Mouse (Mus musculus): Measurements from ENCODE around the gene Ccdc153. TPM values are rescaled to one million over a fixed set of nuclear protein-coding genes. Genes with fewer than 3 reads are reported as not detected.
A peak's percentile ranks its signal among the peaks of the same experiment; 100 is the strongest.

Gene Ccdc153
- polyA plus RNA-seq, 2 experiments, result not detected

GRCm38 (mm10) chr9:44261388-44261787, 20.9 kb downstream of the Ccdc153 start:
- H3K9me3 ChIP-seq (ENCODE audit: control insufficient read depth, low read length), result no peaks in the 10 kb centered on the region
- no peaks in the 10 kb centered on the region for H3K36me3 ChIP-seq (replicated peaks; ENCODE audit: control insufficient read depth, insufficient read depth, low read depth)
- no peak overlapping the region for H3K27ac ChIP-seq
- H3K4me1 ChIP-seq (replicated peaks; ENCODE audit: control insufficient read depth in 2 of 2, insufficient read depth in 2 of 2, low read length in 1 of 2), result 0 out of 4 replicates have a peak, but pooled peaks cover 0 to 3% of the 10 kb centered on the region in 2 experiments
- H3K4me3 ChIP-seq (ENCODE audit: insufficient read depth in 1 of 2, low read depth in 2 of 2, low read length in 2 of 2), result no peak overlapping the region
- no peak overlapping the region for H3K9ac ChIP-seq (replicated peaks)
- 70% methylated on average over 14 of the region's 14 CpGs for WGBS (ENCODE audit: insufficient replicate concordance)
- no peak for TF ChIP-seq EP300 (IDR thresholded peaks at IDR 0.05; ENCODE audit: low read depth)
- TF ChIP-seq CTCF (IDR thresholded peaks at IDR 0.05; ENCODE audit: low read depth), result no peak
- DNase-seq (ENCODE audit: low read depth in 3 of 3, low spot score in 3 of 3) (no peak), ATAC-seq (ENCODE audit: insufficient read depth) (no peak)
- no peaks in the 10 kb centered on the region for H3K27me3 ChIP-seq (ENCODE audit: control insufficient read depth, insufficient read depth, low read length)
- H3K4me2 ChIP-seq (ENCODE audit: low read depth), result no peak overlapping the region

- Histone ChIP-seq H3K27ac (no peak overlapping the region), H3K9me3 (ENCODE audit: control insufficient read depth, low read length) (no peaks in the 10 kb centered on the region), H3K36me3 (replicated peaks; ENCODE audit: control insufficient read depth, insufficient read depth, low read depth) (no peaks in the 10 kb centered on the region), H3K4me1 (replicated peaks; ENCODE audit: control insufficient read depth in 2 of 2, insufficient read depth in 2 of 2, low read length in 1 of 2) (peaks cover 3 to 18% of the 10 kb centered on the region in 2 experiments; a peak in 2 of 4 replicates), H3K9ac (replicated peaks) (no peak overlapping the region), H3K4me3 (ENCODE audit: insufficient read depth in 1 of 2, low read depth in 2 of 2, low read length in 2 of 2) (no peak overlapping the region), H3K4me2 (ENCODE audit: low read depth) (no peak overlapping the region; the same call in 1 of the 2 replicates), H3K27me3 (ENCODE audit: control insufficient read depth, insufficient read depth, low read length) (no peaks in the 10 kb centered on the region)
- 62% methylated on average over 8 of the region's 8 CpGs for WGBS (ENCODE audit: insufficient replicate concordance)
- ATAC-seq (ENCODE audit: insufficient read depth) (no peak), DNase-seq (ENCODE audit: low read depth in 3 of 3, low spot score in 3 of 3) (no peak)
- TF ChIP-seq CTCF (IDR thresholded peaks at IDR 0.05; ENCODE audit: low read depth) (no peak), EP300 (IDR thresholded peaks at IDR 0.05; ENCODE audit: low read depth) (no peak)
These were observed 26.2 kb downstream of the Ccdc153 start for GRCm38 (mm10) chr9:44266478-44267226.

GRCm38 (mm10) chr9:44267319-44268026, 27.0 kb downstream of the Ccdc153 start:
- Histone ChIP-seq H3K27ac (peak overlapping the region; percentile 3; the same call in 1 of the 2 replicates), H3K4me1 (replicated peaks; ENCODE audit: control insufficient read depth in 2 of 2, insufficient read depth in 2 of 2, low read length in 1 of 2) (peaks cover 3 to 18% of the 10 kb centered on the region in 2 experiments; a peak in 2 of 4 replicates), H3K36me3 (replicated peaks; ENCODE audit: control insufficient read depth, insufficient read depth, low read depth) (no peaks in the 10 kb centered on the region), H3K9ac (replicated peaks) (peak overlapping the region; percentile 75), H3K4me2 (ENCODE audit: low read depth) (peak overlapping the region; percentile 72), H3K9me3 (ENCODE audit: control insufficient read depth, low read length) (no peaks in the 10 kb centered on the region), H3K27me3 (ENCODE audit: control insufficient read depth, insufficient read depth, low read length) (no peaks in the 10 kb centered on the region), H3K4me3 (ENCODE audit: insufficient read depth in 1 of 2, low read depth in 2 of 2, low read length in 2 of 2) (peak overlapping the region; percentile 45 to 59)
- no peak for DNase-seq (ENCODE audit: low read depth in 3 of 3, low spot score in 3 of 3)
- no peak for ATAC-seq (ENCODE audit: insufficient read depth)
- peak; percentile 41 for TF ChIP-seq CTCF (IDR thresholded peaks at IDR 0.05; ENCODE audit: low read depth)
- TF ChIP-seq EP300 (IDR thresholded peaks at IDR 0.05; ENCODE audit: low read depth), result no peak
- 9% methylated on average over 23 of the region's 23 CpGs for WGBS (ENCODE audit: insufficient replicate concordance)

GRCm38 (mm10) chr9:44268027-44268360, 27.5 kb downstream of the Ccdc153 start:
- Histone ChIP-seq H3K4me2 (ENCODE audit: low read depth) (peak overlapping the region; percentile 72), H3K9me3 (ENCODE audit: control insufficient read depth, low read length) (no peaks in the 10 kb centered on the region), H3K27ac (peak overlapping the region; percentile 3; the same call in 1 of the 2 replicates), H3K36me3 (replicated peaks; ENCODE audit: control insufficient read depth, insufficient read depth, low read depth) (peaks cover 3% of the 10 kb centered on the region; the same call in 1 of the 2 replicates), H3K4me1 (replicated peaks; ENCODE audit: control insufficient read depth in 2 of 2, insufficient read depth in 2 of 2, low read length in 1 of 2) (peaks cover 3 to 18% of the 10 kb centered on the region in 2 experiments; a peak in 2 of 4 replicates), H3K4me3 (ENCODE audit: insufficient read depth in 1 of 2, low read depth in 2 of 2, low read length in 2 of 2) (peak overlapping the region; percentile 45 to 59), H3K27me3 (ENCODE audit: control insufficient read depth, insufficient read depth, low read length) (no peaks in the 10 kb centered on the region), H3K9ac (replicated peaks) (peak overlapping the region; percentile 75)
- ATAC-seq (ENCODE audit: insufficient read depth), result peak; percentile 86
- 1% methylated on average over 28 of the region's 28 CpGs for WGBS (ENCODE audit: insufficient replicate concordance)
- DNase-seq (ENCODE audit: low read depth in 3 of 3, low spot score in 3 of 3), result peak in 1 of 3 experiments; percentile 85
- TF ChIP-seq CTCF (IDR thresholded peaks at IDR 0.05; ENCODE audit: low read depth) (peak; percentile 87), EP300 (IDR thresholded peaks at IDR 0.05; ENCODE audit: low read depth) (no peak)

- Histone ChIP-seq H3K4me2 (ENCODE audit: low read depth) (peak within 1 kb of the TSS; percentile 72), H3K27ac (peak within 1 kb of the TSS; percentile 3; the same call in 1 of the 2 replicates), H3K9ac (replicated peaks) (peak within 1 kb of the TSS; percentile 75), H3K36me3 (replicated peaks; ENCODE audit: control insufficient read depth, insufficient read depth, low read depth) (peaks cover 7% of the 10 kb centered on the region; the same call in 1 of the 2 replicates), H3K27me3 (ENCODE audit: control insufficient read depth, insufficient read depth, low read length) (no peaks in the 10 kb centered on the region), H3K9me3 (ENCODE audit: control insufficient read depth, low read length) (no peaks in the 10 kb centered on the region), H3K4me1 (replicated peaks; ENCODE audit: control insufficient read depth in 2 of 2, insufficient read depth in 2 of 2, low read length in 1 of 2) (peaks cover 3 to 18% of the 10 kb centered on the region in 2 experiments; a peak in 2 of 4 replicates), H3K4me3 (ENCODE audit: insufficient read depth in 1 of 2, low read depth in 2 of 2, low read length in 2 of 2) (peak within 1 kb of the TSS; percentile 45 to 59)
- ATAC-seq (ENCODE audit: insufficient read depth) (peak; percentile 70), DNase-seq (ENCODE audit: low read depth in 3 of 3, low spot score in 3 of 3) (peak in 1 of 3 experiments; percentile 66)
- WGBS (ENCODE audit: insufficient replicate concordance), result 10% methylated on average over 6 of the region's 6 CpGs
- TF ChIP-seq CTCF (IDR thresholded peaks at IDR 0.05; ENCODE audit: low read depth), result no peak
These were observed 28.0 kb downstream of the Ccdc153 start, which contains the start of gene Nlrx1 for GRCm38 (mm10) chr9:44268432-44268831. Gene Nlrx1, minus strand, starts transcription at chr9:44268599.

All from liver, embryonic 14.5 days (tissue).